ENCODE assay signal across 29 mouse cellular contexts in genomic region chr16:23115486-23115885, GRCm38 (mm10). TPM values are rescaled to one million over a fixed set of nuclear protein-coding genes. Genes with fewer than 3 reads are reported as not detected.
A peak's percentile ranks its signal among the peaks of the same experiment; 100 is the strongest.
DNase-seq lines count a peak whose midpoint lies in the region; TF ChIP-seq lines count a peak whose summit lies in the region.
"Had no signal": no experiment of that assay in that cellular context is flagged by ENCODE, and none has a peak within 500 bp of the region (broad histone marks: within the 10 kb centered on the region; RNA-seq: fewer than 3 reads in every experiment).

No protein-coding gene starts in this region.

- no peak overlapping the region for H3K9ac ChIP-seq in CH12.LX (ENCODE audit: insufficient read depth, low read depth)
- H3K9ac ChIP-seq: embryonic facial prominence, embryonic 13.5 days; embryonic facial prominence, embryonic 15.5 days; forebrain, embryonic 12.5 days had no signal

- H3K36me3 ChIP-seq in CH12.LX (replicated peaks in 1 of 2; ENCODE audit: control insufficient read depth in 1 of 2, insufficient read depth in 1 of 2, low read length in 1 of 2) = peaks cover 67 to 84% of the 10 kb centered on the region in 2 experiments

- DNase-seq in 416B (ENCODE audit: low read depth) = peak; percentile 18
- no peak for DNase-seq in CH12.LX (ENCODE audit: extremely low read depth)
- peak; percentile 43 for DNase-seq in R1 (ENCODE audit: low read depth, low spot score)
- DNase-seq in frontal cortex, adult 2 months (ENCODE audit: extremely low spot score in 1 of 2, low spot score in 1 of 2) = no peak
- DNase-seq in kidney, adult 8-10 months = no peak
- DNase-seq in layer of hippocampus, postnatal 14 days (ENCODE audit: low spot score in 2 of 2) = no peak
- DNase-seq: adrenal gland, adult 2 months; adrenal gland, postnatal 10 days; adrenal gland, postnatal 25 days; B cell, adult 2 months; cerebellum, adult 11 months; cerebellum, adult 18-20 months; cerebellum, adult 8-10 months; cerebellum, adult 9-11 months; cerebellum, postnatal 14 days; cerebellum, postnatal 36 days; embryo, embryonic 11 days had no signal

- H3K4me2 ChIP-seq in CH12.LX (ENCODE audit: insufficient read depth, low read depth, poor library complexity, severe bottlenecking) = no peak overlapping the region
- H3K4me2 ChIP-seq: embryonic facial prominence, embryonic 13.5 days; embryonic facial prominence, embryonic 15.5 days; forebrain, embryonic 12.5 days had no signal

- H3K9me3 ChIP-seq in CH12.LX (replicated peaks; ENCODE audit: low read length) = no peaks in the 10 kb centered on the region
- H3K9me3 ChIP-seq: embryonic facial prominence, embryonic 13.5 days; embryonic facial prominence, embryonic 15.5 days; forebrain, embryonic 10.5 days; forebrain, embryonic 12.5 days had no signal

- H3K27ac ChIP-seq in CH12.LX (ENCODE audit: insufficient read depth, low read depth) = no peak overlapping the region
- H3K27ac ChIP-seq: embryonic facial prominence, embryonic 13.5 days; embryonic facial prominence, embryonic 15.5 days; forebrain, embryonic 10.5 days; forebrain, embryonic 12.5 days had no signal

- no peak for TF ChIP-seq RAD21 in CH12.LX (IDR thresholded peaks at IDR 0.05; ENCODE audit: low read depth, low read length)

- peaks cover 33% of the 10 kb centered on the region for H3K79me2 ChIP-seq in CH12.LX (replicated peaks; ENCODE audit: control insufficient read depth, extremely low read depth, insufficient read depth, poor library complexity, severe bottlenecking)

- no peak for TF ChIP-seq POLR2A in CH12.LX (IDR thresholded peaks at IDR 0.05; ENCODE audit: low read depth, low read length)

- TF ChIP-seq CTCF in CH12.LX (conservative IDR thresholded peaks at IDR 0.05 in 1 of 2, IDR thresholded peaks at IDR 0.05 in 1 of 2; ENCODE audit: low read depth in 2 of 2, low read length in 2 of 2) = no peak

- no peak for TF ChIP-seq EP300 in CH12.LX (IDR thresholded peaks at IDR 0.05; ENCODE audit: low read length)

- dilution Hi-C loops in CH12.LX (cut with MboI; ENCODE audit: extremely low pct_ligation_motif_present, extremely low pct_unique_long_range_greater_than_20kb, low sequenced_read_pairs) = no loop called here

- H3K4me3 ChIP-seq in CH12.LX (replicated peaks in 1 of 3; ENCODE audit: low read depth in 2 of 3, low read length in 2 of 3, poor library complexity in 1 of 3) = no peak overlapping the region
- H3K4me3 ChIP-seq: embryonic facial prominence, embryonic 13.5 days; embryonic facial prominence, embryonic 15.5 days; erythroblast, embryonic 14.5 days; forebrain, embryonic 10.5 days; forebrain, embryonic 12.5 days had no signal

- in situ Hi-C loops in CH12.LX (cut with MboI; ENCODE audit: low pct_ligation_motif_present, low pct_unique_long_range_greater_than_20kb, low sequenced_read_pairs) = no loop called here

- H3K4me1 ChIP-seq in CH12.LX (ENCODE audit: control insufficient read depth in 1 of 2, insufficient read depth in 2 of 2) = peaks cover 0 to 18% of the 10 kb centered on the region in 2 experiments; a peak in 2 of 4 replicates

- no peaks in the 10 kb centered on the region for H3K27me3 ChIP-seq in CH12.LX (replicated peaks)
- H3K27me3 ChIP-seq: embryonic facial prominence, embryonic 13.5 days; embryonic facial prominence, embryonic 15.5 days; forebrain, embryonic 12.5 days; Patski had no signal

TF ChIP-seq in CH12.LX, 34 proteins besides CTCF, POLR2A, EP300 and RAD21:
- TF ChIP-seq TCF12 (IDR thresholded peaks at IDR 0.05; ENCODE audit: low read depth, low read length) (no peak), CHD2 (IDR thresholded peaks at IDR 0.05; ENCODE audit: low read length) (0 out of 2 replicates have a peak, but pooled peaks have one; percentile 53)

RNA-seq across cellular contexts. Expression of gene Eif4a2, which starts 8.2 kb away (rescaled TPM):
- 358 and 457 TPM in 2 replicates for total RNA-seq in CH12.LX (2012; rRNA removed)
- total RNA-seq in CH12.LX (2014; rRNA removed) = 660 and 860 TPM in 2 replicates
- polyA plus RNA-seq in CH12.LX (2012; ENCODE audit: insufficient read length, low read depth) = 475 TPM in 2 replicates
- polyA plus RNA-seq in frontal cortex, adult 2 months (2012; rRNA removed) = 687 and 787 TPM in 2 replicates
- total RNA-seq in layer of hippocampus, postnatal 14 days (2021) = 100 to 1,000 TPM; 713 to 771 TPM

RNA-seq across cellular contexts. Expression of gene Rfc4, which starts 12.1 kb away (rescaled TPM):
- total RNA-seq in CH12.LX (2012; rRNA removed) = 121 and 125 TPM in 2 replicates
- total RNA-seq in CH12.LX (2014; rRNA removed) = 191 and 204 TPM in 2 replicates
- polyA plus RNA-seq in CH12.LX (2012; ENCODE audit: insufficient read length, low read depth) = 74.6 and 91.5 TPM in 2 replicates
- polyA plus RNA-seq in frontal cortex, adult 2 months (2012; rRNA removed) = 2.7 TPM in 2 replicates
- total RNA-seq in layer of hippocampus, postnatal 14 days (2021) = 1 to 10 TPM; 4.8 to 5.1 TPM
- polyA plus RNA-seq: adrenal gland, adult 2 months had no signal

RNA-seq across cellular contexts. Expression of gene Adipoq, which starts 30.9 kb away (rescaled TPM):
- total RNA-seq in CH12.LX (2012; rRNA removed) (0.13 TPM in 1 of 2 replicates, not detected in the other), CH12.LX (2014; rRNA removed) (0.68 and 0.99 TPM in 2 replicates)
- 0.55 and 1.1 TPM in 2 replicates for polyA plus RNA-seq in CH12.LX (2012; ENCODE audit: insufficient read length, low read depth)
- polyA plus RNA-seq in frontal cortex, adult 2 months (2012; rRNA removed) = 0.16 and 0.25 TPM in 2 replicates
- total RNA-seq in layer of hippocampus, postnatal 14 days (2021) = not detected
- total RNA-seq: common myeloid progenitor, adult 5-6 weeks had no signal
- polyA plus RNA-seq: activated CD4-positive, CD25-positive, alpha-beta regulatory T cell, adult 4 months; CD4-positive, CD25-positive, alpha-beta regulatory T cell, adult 4 months; embryonic facial prominence, embryonic 11.5 days; embryonic facial prominence, embryonic 13.5 days; erythroblast, embryonic 14.5 days; forebrain, embryonic 10.5 days; forebrain, embryonic 12.5 days; forebrain, embryonic 14.5 days; forebrain, embryonic 16.5 days; Patski had no signal

RNA-seq across cellular contexts. Expression of gene Kng1, which starts 57.8 kb away (rescaled TPM):
- total RNA-seq in CH12.LX (2012; rRNA removed) = not detected in 2 replicates
- total RNA-seq in CH12.LX (2014; rRNA removed) = not detected in 2 replicates
- polyA plus RNA-seq in CH12.LX (2012; ENCODE audit: insufficient read length, low read depth) = not detected in 2 replicates
- polyA plus RNA-seq in frontal cortex, adult 2 months (2012; rRNA removed) = 0.32 TPM in 1 of 2 replicates, not detected in the other
- not detected for total RNA-seq in layer of hippocampus, postnatal 14 days (2021)
- total RNA-seq: common myeloid progenitor, adult 5-6 weeks had no signal
- polyA plus RNA-seq: adrenal gland, adult 2 months; CD4-positive, CD25-positive, alpha-beta regulatory T cell, adult 4 months; embryonic facial prominence, embryonic 11.5 days; embryonic facial prominence, embryonic 13.5 days; forebrain, embryonic 10.5 days; forebrain, embryonic 12.5 days; forebrain, embryonic 14.5 days; forebrain, embryonic 16.5 days had no signal

Comparison
In these comparisons a context has a peak if more than half of its experiments do, and no peak if none do; other contexts are left out.
1. DNase-seq: peak in 416B (single experiment) and R1 (single experiment); none in CH12.LX (single experiment), frontal cortex, adult 2 months (0 of 2), kidney, adult 8-10 months (0 of 2) and layer of hippocampus, postnatal 14 days (0 of 2).
2. RNA of gene Rfc4, which starts 12.1 kb away (total RNA-seq): 121 to 204 TPM in CH12.LX; 4.8 to 5.1 TPM in layer of hippocampus, postnatal 14 days; every median in the first group is over 10 times any median in the second.